Mouse (Mus musculus): ENCODE data around the gene Gm4133. TPM values are rescaled to one million over a fixed set of nuclear protein-coding genes. Genes with fewer than 3 reads are reported as not detected.
"Not testable (repeated sequence)": the region's sequence is repeated elsewhere in the genome, so short reads cannot be mapped to it uniquely, and the experiment has no call there.

The Gm4133 gene
- total RNA-seq (2022) = not detected

GRCm38 (mm10) chr7:20333965-20334364 is at the start of gene Gm4133:
Gene Gm4133, minus strand, starts transcription at chr7:20334065.
- DNase-seq (ENCODE audit: low spot score) = not testable (repeated sequence)

GRCm38 (mm10) chr7:20375310-20375709 is 41.4 kb upstream of the Gm4133 start, which contains the start of gene Gm5728:
Gene Gm5728, minus strand, starts transcription at chr7:20375410.
- not testable (repeated sequence) for DNase-seq (ENCODE audit: low spot score)

Other genes with a start within 250 kb of the Gm4133 start
- gene Vmn1r91, start 234.4 kb downstream of the Gm4133 start, total RNA-seq (2022) = not detected
- not detected for gene Gm16442, start 211.5 kb downstream of the Gm4133 start, total RNA-seq (2022)
- gene Vmn1r93, start 195.0 kb downstream of the Gm4133 start, total RNA-seq (2022) = not detected
- gene Vmn1r94, start 165.7 kb downstream of the Gm4133 start, total RNA-seq (2022) = not detected
- gene Vmn1r95, start 140.4 kb downstream of the Gm4133 start, total RNA-seq (2022) = not detected
- not detected for gene Gm6164, start 128.5 kb downstream of the Gm4133 start, total RNA-seq (2022)
- gene Gm4498, start 100.2 kb downstream of the Gm4133 start, total RNA-seq (2022) = not detected
- gene Gm5890, start 71.2 kb downstream of the Gm4133 start, total RNA-seq (2022) = not detected
- not detected for gene Gm5728, start 41.3 kb upstream of the Gm4133 start, total RNA-seq (2022)
- gene Vmn1r100, start 83.9 kb upstream of the Gm4133 start, total RNA-seq (2022) = not detected
- gene Vmn1r101, start 108.5 kb upstream of the Gm4133 start, total RNA-seq (2022) = not detected
- gene Gm10670, start 140.9 kb upstream of the Gm4133 start, total RNA-seq (2022) = not detected
- not detected for gene Vmn1r103, start 176.5 kb upstream of the Gm4133 start, total RNA-seq (2022)
- not detected for gene Vmn1r104, start 199.8 kb upstream of the Gm4133 start, total RNA-seq (2022)
- gene Gm5726, start 211.7 kb upstream of the Gm4133 start, total RNA-seq (2022) = not detected
- not detected for gene Gm4141, start 242.2 kb upstream of the Gm4133 start, total RNA-seq (2022)

Measured in heart, adult 8-10 months (tissue).